Mouse (Mus musculus) liver, adult (tissue): ENCODE results near the gene Smim20.

Experiments
- GATA4 ChIP-seq: IDR thresholded peaks from 2 replicates; pipeline ENCODE4 v1.6.1; 2014; ENCODE audit warnings: mild to moderate bottlenecking, low read length; ENCODE audit not compliant: insufficient replicate concordance

The Smim20 gene

DNA sequence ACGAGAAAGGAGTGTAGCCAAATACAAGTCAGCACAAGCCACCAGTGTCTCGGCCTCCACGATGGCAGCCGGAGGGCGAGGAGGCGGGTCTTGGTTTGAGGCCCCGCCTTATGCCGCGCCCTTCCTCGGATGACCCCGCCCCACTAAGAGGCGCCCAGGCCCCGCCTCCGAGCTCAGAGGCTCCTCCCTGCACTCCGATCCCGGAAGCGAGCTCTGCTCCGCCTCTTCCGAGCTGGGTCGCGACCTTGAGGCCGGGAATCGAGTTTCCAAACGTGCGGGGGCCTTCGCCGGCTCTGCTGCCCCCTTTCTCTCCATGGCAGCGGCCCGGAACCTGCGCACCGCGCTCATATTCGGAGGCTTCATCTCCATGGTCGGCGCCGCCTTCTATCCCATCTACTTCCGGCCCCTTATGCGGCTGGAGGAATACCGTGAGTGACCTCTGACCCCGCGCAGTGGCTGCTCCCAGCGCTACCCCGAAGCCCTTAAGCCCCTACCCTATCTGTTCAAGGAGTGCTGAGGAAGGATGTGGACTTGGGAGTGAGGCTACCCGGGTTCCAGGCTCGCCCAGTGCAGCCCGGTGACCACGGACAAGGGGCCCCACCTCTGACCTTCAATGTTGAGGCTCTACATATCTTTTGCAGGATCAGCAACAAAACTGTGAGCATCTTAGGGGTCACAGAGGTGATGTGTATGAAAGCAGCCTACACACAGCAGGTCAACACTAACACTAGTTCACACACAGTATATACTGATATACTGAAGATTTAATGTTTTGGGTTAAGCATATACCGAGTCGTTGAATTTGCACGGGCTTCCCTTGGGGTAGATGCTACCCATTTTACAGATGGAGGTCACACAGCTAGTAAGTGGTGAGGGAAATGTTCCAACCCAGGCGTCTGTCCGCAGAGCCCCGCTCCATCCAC is at the start of gene Smim20:
Gene Smim20 (plus strand): TSS at position 153 of the 923 bp plus-strand sequence.
- 0 out of 2 replicates have a peak, but pooled peaks have one; percentile 16 for TF ChIP-seq GATA4

DNA sequence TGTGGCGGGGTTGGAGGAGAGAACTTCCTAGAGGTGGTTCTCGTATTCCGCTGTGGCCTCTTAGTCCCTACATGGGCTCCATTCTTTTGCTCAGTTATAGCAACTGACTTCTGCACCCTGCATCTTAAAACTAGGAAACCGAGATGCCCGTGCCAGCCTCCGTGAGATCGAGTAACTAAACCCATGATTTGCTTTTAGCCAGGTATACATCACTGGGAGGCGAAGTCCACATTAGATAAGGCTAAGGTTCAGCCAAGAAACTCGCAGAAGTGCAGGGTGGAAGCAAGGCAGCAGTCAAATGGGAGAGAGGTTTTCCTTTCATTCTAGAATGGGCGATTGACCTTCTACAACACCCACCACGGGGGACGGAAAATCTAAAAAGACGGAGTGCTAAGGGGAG is 41.4 kb upstream of the Smim20 start:
- TF ChIP-seq GATA4: no peak

DNA sequence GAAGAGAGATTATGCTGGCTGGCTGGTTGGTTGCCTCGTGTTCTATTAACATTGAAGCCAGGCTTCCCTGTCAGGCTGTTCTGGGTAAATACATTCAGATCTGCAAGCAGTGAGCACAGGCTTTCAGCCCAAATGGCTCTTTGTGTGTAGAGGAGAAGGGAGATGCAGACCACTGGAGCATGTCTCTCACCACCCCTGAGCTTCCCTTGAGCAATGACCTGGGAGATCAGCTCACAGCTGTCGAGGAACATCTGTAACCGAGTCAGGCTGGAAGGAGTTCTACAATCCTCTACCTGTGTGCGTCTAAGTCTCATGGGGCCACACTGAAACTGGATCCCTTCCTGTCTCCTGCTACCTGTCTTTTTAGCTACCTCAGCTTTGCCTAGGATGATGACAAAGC is 36.3 kb upstream of the Smim20 start:
- TF ChIP-seq GATA4: no peak

DNA sequence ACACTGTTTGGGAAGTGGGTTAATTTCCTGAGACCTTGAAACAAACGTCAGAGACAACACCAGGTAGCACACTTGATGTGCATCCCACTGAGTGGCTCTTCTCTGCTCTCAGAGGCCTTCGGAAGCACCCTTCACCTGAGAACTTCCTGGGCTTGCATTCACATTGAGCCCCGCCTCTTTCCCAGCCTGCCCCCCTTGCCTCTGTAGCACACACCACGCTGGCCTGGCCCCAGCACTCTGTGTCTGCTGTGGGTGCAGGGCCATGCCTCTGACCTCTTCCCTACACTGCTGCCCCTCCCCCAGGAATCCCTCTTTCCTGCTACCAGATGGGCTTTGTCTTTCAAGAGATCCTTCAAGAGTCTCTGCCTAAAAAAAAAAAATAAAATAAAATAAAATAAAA is 31.3 kb upstream of the Smim20 start:
- no peak for TF ChIP-seq GATA4

DNA sequence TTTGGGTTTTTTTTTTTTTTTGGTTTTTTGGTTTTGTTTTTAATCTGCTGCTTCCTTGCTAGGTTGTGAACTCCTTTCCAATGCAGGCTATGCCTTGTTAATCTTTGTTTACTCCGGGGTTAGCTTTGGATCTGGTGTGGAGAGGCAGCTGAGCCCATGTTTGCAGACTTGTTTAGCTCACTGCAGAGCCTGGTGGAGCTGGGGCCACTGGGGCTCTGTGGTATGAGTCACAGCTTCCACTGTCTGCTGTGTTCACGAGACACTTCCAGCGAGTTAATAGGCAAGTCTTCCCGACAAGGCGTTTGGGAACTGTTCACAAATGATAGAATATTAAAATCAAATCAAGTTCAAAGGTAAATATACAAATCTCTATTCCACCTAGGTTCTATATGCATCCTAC is 30.7 kb upstream of the Smim20 start:
- TF ChIP-seq GATA4: no peak

- no peak for TF ChIP-seq GATA4
Measured at GRCm38 (mm10) chr5:53236749-53237148, 30.1 kb upstream of the Smim20 start.

- no peak for TF ChIP-seq GATA4
Measured at GRCm38 (mm10) chr5:53238761-53239160, 28.1 kb upstream of the Smim20 start.

DNA sequence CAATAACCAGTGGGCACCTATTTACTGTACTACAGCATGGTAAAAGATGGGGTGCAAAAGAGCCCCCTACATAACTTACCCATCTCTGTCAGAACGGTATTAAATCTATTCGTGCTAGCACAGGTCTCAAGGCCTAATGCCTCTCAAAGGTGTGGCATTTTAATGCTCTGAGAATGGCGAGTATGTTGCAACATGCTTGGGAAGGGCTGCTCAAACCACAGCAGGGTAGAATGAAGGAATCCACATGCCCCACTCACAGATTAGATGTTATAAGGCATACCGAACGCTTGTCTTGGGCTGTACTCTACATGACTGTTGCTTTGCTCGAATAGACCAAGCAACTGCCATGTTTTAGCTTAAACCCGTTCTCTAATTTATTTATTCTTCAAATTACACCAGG is 27.7 kb upstream of the Smim20 start:
- no peak for TF ChIP-seq GATA4

DNA sequence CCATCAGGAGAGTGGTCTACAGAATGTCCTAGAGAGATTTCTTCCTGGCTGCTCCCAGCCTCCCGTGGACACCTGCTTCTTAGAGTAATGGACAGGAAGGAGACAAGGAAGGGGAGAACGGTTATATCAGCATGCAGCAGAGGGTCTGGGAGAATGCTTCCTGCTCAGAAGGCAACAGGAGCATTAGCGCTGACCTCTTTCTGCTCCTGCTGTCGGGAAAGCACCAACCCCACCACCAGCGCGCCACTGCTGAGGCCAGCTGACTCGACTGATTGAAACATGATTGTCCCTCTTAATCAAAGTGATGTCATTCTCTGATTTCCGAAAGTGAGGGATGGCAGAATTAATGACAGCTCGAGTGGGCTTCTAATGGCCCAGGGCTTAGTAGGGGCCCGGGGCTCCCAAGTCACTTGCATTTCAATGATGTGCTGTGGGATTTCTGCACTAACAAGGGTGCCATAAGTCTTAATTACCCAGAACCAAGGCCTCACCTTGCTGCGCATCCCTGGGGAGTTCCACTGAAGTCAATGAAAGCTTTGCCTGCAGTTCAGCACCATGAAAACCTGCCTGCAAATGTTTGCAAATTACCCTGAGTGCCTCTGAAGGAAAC is 26.9 kb upstream of the Smim20 start:
- no peak for TF ChIP-seq GATA4

- TF ChIP-seq GATA4: no peak
Measured at GRCm38 (mm10) chr5:53241109-53241508, 25.8 kb upstream of the Smim20 start.

DNA sequence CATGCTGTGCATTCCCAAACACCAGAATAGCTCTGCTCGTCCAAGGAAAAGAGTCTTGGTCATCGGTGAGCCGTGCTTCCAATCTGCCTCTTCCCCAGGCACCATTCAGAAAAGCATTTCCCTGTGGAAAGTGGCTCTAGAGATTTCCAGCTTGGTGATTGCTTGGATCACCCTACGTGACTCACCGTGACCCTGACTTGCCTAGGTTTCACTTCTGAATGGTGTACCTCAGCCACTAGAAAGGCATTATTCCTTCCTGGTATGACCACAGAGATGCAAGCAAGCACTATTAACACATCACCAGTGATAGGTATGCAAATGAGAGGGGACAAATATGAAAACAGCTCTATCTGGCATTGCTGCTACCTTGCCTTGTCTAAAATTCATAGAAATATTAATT is 24.9 kb upstream of the Smim20 start:
- no peak for TF ChIP-seq GATA4

DNA sequence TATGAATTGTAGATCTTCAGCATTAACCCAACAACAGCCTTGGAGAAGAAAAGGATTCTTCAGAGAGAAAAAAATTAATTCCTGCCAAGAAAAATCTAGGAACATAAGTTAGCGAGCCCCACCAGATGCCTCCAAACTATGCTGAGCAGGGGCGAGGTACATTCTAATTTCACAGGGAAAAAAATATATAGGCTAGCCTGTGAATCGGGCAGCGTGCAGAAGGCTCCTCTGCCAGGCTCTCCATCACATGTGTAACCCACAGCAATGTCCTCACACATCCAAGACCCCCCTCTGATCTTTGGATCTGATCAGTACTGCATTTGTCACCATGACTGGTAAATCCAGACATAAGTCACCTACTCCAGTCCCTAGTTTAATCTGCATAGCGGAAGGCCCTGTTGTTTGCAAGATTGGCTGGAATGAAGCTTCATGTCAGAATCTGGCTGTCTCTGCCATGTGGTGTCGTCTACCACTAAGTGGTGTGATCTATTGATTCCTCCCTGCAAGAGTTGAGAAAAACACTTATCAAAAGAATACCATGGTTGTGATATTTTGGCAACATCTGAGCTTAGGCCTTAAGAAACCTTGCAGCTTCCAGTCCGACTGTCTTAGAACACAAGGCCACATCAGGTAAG is 23.9 kb upstream of the Smim20 start:
- TF ChIP-seq GATA4: no peak

GRCm38 (mm10) chr5:53243933-53244332 is 22.9 kb upstream of the Smim20 start:
- no peak for TF ChIP-seq GATA4

GRCm38 (mm10) chr5:53248499-53248898 is 18.4 kb upstream of the Smim20 start:
- TF ChIP-seq GATA4: no peak

- TF ChIP-seq GATA4: no peak
Measured at GRCm38 (mm10) chr5:53249431-53250061, 17.3 kb upstream of the Smim20 start.
